Mouse (Mus musculus) lung, postnatal 0 days (tissue): ENCODE data around the gene Cog6.

ENCODE experiments used
- CTCF ChIP-seq: IDR thresholded peaks from 2 replicates; pipeline ENCODE4 v1.5.1; 2016; ENCODE audit warnings: antibody characterized with exemption, mild to moderate bottlenecking
- EP300 ChIP-seq: IDR thresholded peaks from 2 replicates; pipeline ENCODE4 v1.6.1; 2016; ENCODE audit warnings: antibody characterized with exemption, mild to moderate bottlenecking, control low read depth

GRCm38 (mm10) chr3:52974674-52975556, 42.1 kb downstream of the Cog6 start:
- peak; percentile 88 for TF ChIP-seq CTCF
- no peak for TF ChIP-seq EP300
